Mouse (Mus musculus): ENCODE measurements at regions not wholly inside any gene's neighbourhood (a gene's known extent, or its start where the extent isn't known, plus 50 kb on each side); places are given as distances from the start of the nearest gene placed in this dataset.

- 17% methylated on average over 4 of the region's 4 CpGs for WGBS
- Histone ChIP-seq H3K4me1 (ENCODE audit: control insufficient read depth in 2 of 2, insufficient read depth in 2 of 2, low read length in 2 of 2) (no peaks in the 10 kb centered on the region; a peak in 1 of 4 replicates), H3K27me3 (ENCODE audit: control insufficient read depth, insufficient read depth, low read length) (no peaks in the 10 kb centered on the region; the same call in 1 of the 2 replicates), H3K27ac (replicated peaks in 1 of 2; ENCODE audit: control insufficient read depth in 1 of 2, insufficient read depth in 1 of 2, low read depth in 2 of 2, low read length in 2 of 2) (no peak overlapping the region), H3K4me3 (ENCODE audit: control insufficient read depth in 1 of 2, insufficient read depth in 1 of 2, low read depth in 1 of 2, low read length in 2 of 2) (no peak overlapping the region), H3K9ac (ENCODE audit: low read length) (no peak overlapping the region), H3K4me2 (ENCODE audit: low read length) (no peak overlapping the region), H3K9me3 (ENCODE audit: control insufficient read depth, low read length) (no peaks in the 10 kb centered on the region), H3K36me3 (ENCODE audit: control insufficient read depth, insufficient read depth, low read length) (no peaks in the 10 kb centered on the region)
- no peak for ATAC-seq (ENCODE audit: insufficient number of reproducible peaks, insufficient read depth, low FRiP score, low read depth)
Observed at GRCm38 (mm10) chr12:106199302-106199701, 189.3 kb downstream of the Vrk1 start.

- no peak for ATAC-seq (ENCODE audit: insufficient number of reproducible peaks, insufficient read depth, low FRiP score, low read depth)
- H3K36me3 ChIP-seq (ENCODE audit: control insufficient read depth, insufficient read depth, low read length) = no peaks in the 10 kb centered on the region
- H3K27me3 ChIP-seq (ENCODE audit: control insufficient read depth, insufficient read depth, low read length) = no peaks in the 10 kb centered on the region
- H3K4me1 ChIP-seq (ENCODE audit: control insufficient read depth in 2 of 2, insufficient read depth in 2 of 2, low read length in 2 of 2) = no peaks in the 10 kb centered on the region
- no peak overlapping the region for H3K4me3 ChIP-seq (ENCODE audit: control insufficient read depth in 1 of 2, insufficient read depth in 1 of 2, low read depth in 1 of 2, low read length in 2 of 2)
- 88% methylated on average over 8 of the region's 8 CpGs for WGBS
- no peak overlapping the region for H3K4me2 ChIP-seq (ENCODE audit: low read length)
- no peak overlapping the region for H3K27ac ChIP-seq (replicated peaks in 1 of 2; ENCODE audit: control insufficient read depth in 1 of 2, insufficient read depth in 1 of 2, low read depth in 2 of 2, low read length in 2 of 2)
- H3K9me3 ChIP-seq (ENCODE audit: control insufficient read depth, low read length) = no peaks in the 10 kb centered on the region
- no peak overlapping the region for H3K9ac ChIP-seq (ENCODE audit: low read length)
Observed at GRCm38 (mm10) chr12:106203526-106203925, 193.5 kb downstream of the Vrk1 start.

GRCm38 (mm10) chr12:106210959-106211358 lies 200.9 kb downstream of the Vrk1 start:
- no peak for ATAC-seq (ENCODE audit: insufficient number of reproducible peaks, insufficient read depth, low FRiP score, low read depth)
- H3K4me2 ChIP-seq (ENCODE audit: low read length) = no peak overlapping the region
- H3K4me3 ChIP-seq (ENCODE audit: control insufficient read depth in 1 of 2, insufficient read depth in 1 of 2, low read depth in 1 of 2, low read length in 2 of 2) = no peak overlapping the region
- no peaks in the 10 kb centered on the region for H3K9me3 ChIP-seq (ENCODE audit: control insufficient read depth, low read length)
- WGBS = 66% methylated on average over 6 of the region's 6 CpGs
- no peaks in the 10 kb centered on the region for H3K4me1 ChIP-seq (ENCODE audit: control insufficient read depth in 2 of 2, insufficient read depth in 2 of 2, low read length in 2 of 2)
- no peaks in the 10 kb centered on the region for H3K36me3 ChIP-seq (ENCODE audit: control insufficient read depth, insufficient read depth, low read length)
- no peak overlapping the region for H3K27ac ChIP-seq (replicated peaks in 1 of 2; ENCODE audit: control insufficient read depth in 1 of 2, insufficient read depth in 1 of 2, low read depth in 2 of 2, low read length in 2 of 2)
- no peak overlapping the region for H3K9ac ChIP-seq (ENCODE audit: low read length)
- H3K27me3 ChIP-seq (ENCODE audit: control insufficient read depth, insufficient read depth, low read length) = no peaks in the 10 kb centered on the region

DNA sequence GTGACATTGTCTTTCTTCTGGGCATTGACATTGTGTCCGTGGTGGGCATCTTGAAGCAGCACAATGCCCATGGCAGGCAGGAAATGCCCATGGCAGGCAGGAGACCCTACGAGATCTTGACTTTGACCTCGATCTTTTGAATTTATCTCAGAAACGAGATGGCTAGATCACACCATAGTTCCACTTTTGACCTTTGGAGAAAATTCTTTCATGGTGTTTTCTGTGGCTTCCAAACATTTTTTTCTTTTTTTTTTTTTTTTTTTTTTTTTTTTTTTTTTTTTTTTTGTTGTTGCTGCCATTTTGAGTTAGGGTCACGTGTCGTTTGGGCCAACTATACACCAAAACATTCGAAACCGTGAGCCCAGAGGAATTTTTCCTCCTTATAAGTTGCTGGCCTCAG lies 201.5 kb downstream of the Vrk1 start:
- no peak for ATAC-seq (ENCODE audit: insufficient number of reproducible peaks, insufficient read depth, low FRiP score, low read depth)
- WGBS = 85% methylated on average over 8 of the region's 8 CpGs
- Histone ChIP-seq H3K9me3 (ENCODE audit: control insufficient read depth, low read length) (no peaks in the 10 kb centered on the region), H3K27ac (replicated peaks in 1 of 2; ENCODE audit: control insufficient read depth in 1 of 2, insufficient read depth in 1 of 2, low read depth in 2 of 2, low read length in 2 of 2) (no peak overlapping the region), H3K27me3 (ENCODE audit: control insufficient read depth, insufficient read depth, low read length) (no peaks in the 10 kb centered on the region), H3K4me3 (ENCODE audit: control insufficient read depth in 1 of 2, insufficient read depth in 1 of 2, low read depth in 1 of 2, low read length in 2 of 2) (no peak overlapping the region), H3K9ac (ENCODE audit: low read length) (no peak overlapping the region), H3K4me2 (ENCODE audit: low read length) (no peak overlapping the region), H3K4me1 (ENCODE audit: control insufficient read depth in 2 of 2, insufficient read depth in 2 of 2, low read length in 2 of 2) (no peaks in the 10 kb centered on the region), H3K36me3 (ENCODE audit: control insufficient read depth, insufficient read depth, low read length) (no peaks in the 10 kb centered on the region)

GRCm38 (mm10) chr12:106212397-106212796 lies 202.4 kb downstream of the Vrk1 start:
- Histone ChIP-seq H3K4me3 (ENCODE audit: control insufficient read depth in 1 of 2, insufficient read depth in 1 of 2, low read depth in 1 of 2, low read length in 2 of 2) (no peak overlapping the region), H3K9me3 (ENCODE audit: control insufficient read depth, low read length) (no peaks in the 10 kb centered on the region), H3K9ac (ENCODE audit: low read length) (no peak overlapping the region), H3K27me3 (ENCODE audit: control insufficient read depth, insufficient read depth, low read length) (no peaks in the 10 kb centered on the region), H3K27ac (replicated peaks in 1 of 2; ENCODE audit: control insufficient read depth in 1 of 2, insufficient read depth in 1 of 2, low read depth in 2 of 2, low read length in 2 of 2) (no peak overlapping the region), H3K4me1 (ENCODE audit: control insufficient read depth in 2 of 2, insufficient read depth in 2 of 2, low read length in 2 of 2) (no peaks in the 10 kb centered on the region), H3K36me3 (ENCODE audit: control insufficient read depth, insufficient read depth, low read length) (no peaks in the 10 kb centered on the region), H3K4me2 (ENCODE audit: low read length) (no peak overlapping the region)
- no peak for ATAC-seq (ENCODE audit: insufficient number of reproducible peaks, insufficient read depth, low FRiP score, low read depth)
- 63% methylated on average over 5 of the region's 5 CpGs for WGBS

DNA sequence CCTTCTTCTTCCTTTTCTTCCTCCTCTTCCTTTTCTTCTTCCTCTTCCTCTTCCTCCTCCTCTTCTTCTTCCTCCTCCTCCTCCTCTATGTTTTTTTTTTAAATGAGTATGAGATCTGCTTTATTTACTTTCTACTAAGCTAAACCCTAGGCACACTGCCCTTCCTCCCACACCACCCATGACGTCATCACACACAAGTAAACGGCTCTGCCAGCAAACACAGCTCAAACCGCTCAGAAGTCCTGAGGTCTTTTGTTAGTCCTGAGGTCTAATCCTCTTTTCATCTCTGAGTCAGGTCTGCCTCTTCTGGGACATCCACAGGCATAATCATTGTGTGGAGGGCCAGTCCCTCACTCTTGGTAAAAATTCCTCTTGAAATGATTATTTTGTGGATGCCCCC lies 210.0 kb downstream of the Vrk1 start:
- H3K4me1 ChIP-seq (ENCODE audit: control insufficient read depth in 2 of 2, insufficient read depth in 2 of 2, low read length in 2 of 2) = no peaks in the 10 kb centered on the region
- H3K27me3 ChIP-seq (ENCODE audit: control insufficient read depth, insufficient read depth, low read length) = no peaks in the 10 kb centered on the region
- no peak overlapping the region for H3K4me3 ChIP-seq (ENCODE audit: control insufficient read depth in 1 of 2, insufficient read depth in 1 of 2, low read depth in 1 of 2, low read length in 2 of 2)
- no peaks in the 10 kb centered on the region for H3K36me3 ChIP-seq (ENCODE audit: control insufficient read depth, insufficient read depth, low read length)
- no peak for ATAC-seq (ENCODE audit: insufficient number of reproducible peaks, insufficient read depth, low FRiP score, low read depth)
- WGBS = 26% methylated on average over 3 of the region's 3 CpGs
- H3K9ac ChIP-seq (ENCODE audit: low read length) = no peak overlapping the region
- no peak overlapping the region for H3K4me2 ChIP-seq (ENCODE audit: low read length)
- no peaks in the 10 kb centered on the region for H3K9me3 ChIP-seq (ENCODE audit: control insufficient read depth, low read length)
- no peak overlapping the region for H3K27ac ChIP-seq (replicated peaks in 1 of 2; ENCODE audit: control insufficient read depth in 1 of 2, insufficient read depth in 1 of 2, low read depth in 2 of 2, low read length in 2 of 2)

- no peaks in the 10 kb centered on the region for H3K27me3 ChIP-seq (ENCODE audit: control insufficient read depth, insufficient read depth, low read length)
- H3K4me3 ChIP-seq (ENCODE audit: control insufficient read depth in 1 of 2, insufficient read depth in 1 of 2, low read depth in 1 of 2, low read length in 2 of 2) = no peak overlapping the region
- WGBS = 55% methylated on average over 7 of the region's 7 CpGs
- H3K4me2 ChIP-seq (ENCODE audit: low read length) = no peak overlapping the region
- no peaks in the 10 kb centered on the region for H3K36me3 ChIP-seq (ENCODE audit: control insufficient read depth, insufficient read depth, low read length)
- no peak for ATAC-seq (ENCODE audit: insufficient number of reproducible peaks, insufficient read depth, low FRiP score, low read depth)
- no peak overlapping the region for H3K27ac ChIP-seq (replicated peaks in 1 of 2; ENCODE audit: control insufficient read depth in 1 of 2, insufficient read depth in 1 of 2, low read depth in 2 of 2, low read length in 2 of 2)
- no peaks in the 10 kb centered on the region; a peak in 1 of 4 replicates for H3K4me1 ChIP-seq (ENCODE audit: control insufficient read depth in 2 of 2, insufficient read depth in 2 of 2, low read length in 2 of 2)
- no peak overlapping the region for H3K9ac ChIP-seq (ENCODE audit: low read length)
- no peaks in the 10 kb centered on the region for H3K9me3 ChIP-seq (ENCODE audit: control insufficient read depth, low read length)
Observed at GRCm38 (mm10) chr12:106226276-106226675, 216.2 kb downstream of the Vrk1 start.

DNA sequence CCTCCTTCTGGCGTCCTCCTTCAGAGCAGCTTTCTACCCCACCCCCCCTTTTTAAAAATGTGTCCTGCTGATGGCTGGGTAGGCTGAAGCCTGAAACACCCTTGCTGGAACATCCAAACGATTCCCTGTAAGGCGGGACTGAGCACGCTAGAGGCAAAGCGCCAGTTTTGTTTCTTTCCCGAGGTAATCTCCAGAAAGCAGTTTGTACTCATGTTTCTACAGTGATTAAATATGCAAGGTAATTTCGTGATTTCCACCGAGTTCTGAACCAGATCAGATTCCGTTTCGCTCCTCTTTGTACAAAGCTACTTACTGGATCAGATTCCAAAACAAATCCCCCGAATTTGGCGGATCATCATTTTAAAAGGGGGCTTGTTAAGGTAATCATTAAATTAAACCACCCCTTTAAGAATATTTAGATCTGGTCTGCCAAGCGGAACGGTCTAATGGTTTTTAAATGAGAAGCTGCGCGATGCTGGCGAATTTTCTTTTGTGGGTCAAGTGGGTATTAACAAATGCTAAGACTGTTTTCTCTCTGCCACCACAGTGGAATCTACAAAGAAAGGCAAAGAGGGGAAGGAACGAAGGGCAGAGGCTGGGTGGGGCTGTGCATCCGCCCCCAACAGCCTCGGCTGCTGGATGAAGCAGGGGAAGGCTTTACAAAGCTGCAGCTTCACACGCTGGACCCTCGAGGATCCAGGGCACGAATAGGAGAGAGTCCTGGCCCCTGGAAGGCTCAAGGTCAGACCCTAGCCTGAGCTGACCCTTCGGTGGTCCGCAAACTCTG lies 216.9 kb downstream of the Vrk1 start:
- ATAC-seq (ENCODE audit: insufficient number of reproducible peaks, insufficient read depth, low FRiP score, low read depth) = no peak
- 29% methylated on average over 25 of the region's 25 CpGs for WGBS
- H3K36me3 ChIP-seq (ENCODE audit: control insufficient read depth, insufficient read depth, low read length) = no peaks in the 10 kb centered on the region
- H3K4me3 ChIP-seq (ENCODE audit: control insufficient read depth in 1 of 2, insufficient read depth in 1 of 2, low read depth in 1 of 2, low read length in 2 of 2) = no peak overlapping the region
- no peaks in the 10 kb centered on the region; a peak in 1 of 4 replicates for H3K4me1 ChIP-seq (ENCODE audit: control insufficient read depth in 2 of 2, insufficient read depth in 2 of 2, low read length in 2 of 2)
- no peaks in the 10 kb centered on the region for H3K9me3 ChIP-seq (ENCODE audit: control insufficient read depth, low read length)
- H3K27me3 ChIP-seq (ENCODE audit: control insufficient read depth, insufficient read depth, low read length) = no peaks in the 10 kb centered on the region
- H3K9ac ChIP-seq (ENCODE audit: low read length) = no peak overlapping the region
- no peak overlapping the region for H3K27ac ChIP-seq (replicated peaks in 1 of 2; ENCODE audit: control insufficient read depth in 1 of 2, insufficient read depth in 1 of 2, low read depth in 2 of 2, low read length in 2 of 2)
- peak overlapping the region; percentile 49 for H3K4me2 ChIP-seq (ENCODE audit: low read length)
